Mouse (Mus musculus): ENCODE data around the gene Lsamp. TPM values are rescaled to one million over a fixed set of nuclear protein-coding genes. Genes with fewer than 3 reads are reported as not detected.

Gene Lsamp
- 138 TPM for polyA plus RNA-seq (2015; fragmentation: Illumina TruSeq; extraction: RNeasy Lipid Tissue Mini Kit (QIAGEN cat#74804); ENCODE audit: low read depth, low replicate concordance)

DNA sequence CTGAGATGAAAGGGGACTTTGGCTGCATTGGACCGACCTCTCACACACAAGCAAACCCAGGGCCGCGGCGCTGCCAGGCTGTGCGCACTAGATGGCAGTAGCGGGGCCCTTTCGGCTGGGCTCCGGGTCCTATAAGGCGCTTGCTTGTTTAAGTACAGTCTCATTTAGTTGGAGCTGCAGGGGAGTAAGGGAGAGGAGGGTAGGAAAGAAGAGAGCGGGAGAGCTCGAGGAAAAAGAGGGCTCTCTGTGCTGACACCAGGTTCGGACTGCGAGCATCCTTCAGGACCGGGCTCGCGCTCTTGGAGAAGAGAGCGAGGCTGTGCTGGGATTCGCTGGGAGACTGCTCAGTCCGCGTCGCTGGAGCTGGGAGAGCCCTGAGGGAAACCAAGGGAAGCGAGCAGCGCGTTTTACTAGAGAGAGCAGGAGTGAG, at the start of gene Lsamp:
Gene Lsamp, plus strand, starts transcription at position 157 of the 430 bp plus-strand sequence.

